Mouse (Mus musculus) frontal cortex, adult (tissue): ENCODE results near the gene Cct8.

ENCODE experiments used
- ATAC-seq: cut with Nextera tagmentation; 2 replicates; pipeline ENCODE4 v1.9.2; 2017; ENCODE audit warnings: mild to moderate bottlenecking, moderate library complexity, mixed read lengths; ENCODE audit not compliant: low TSS enrichment

The Cct8 gene

DNA sequence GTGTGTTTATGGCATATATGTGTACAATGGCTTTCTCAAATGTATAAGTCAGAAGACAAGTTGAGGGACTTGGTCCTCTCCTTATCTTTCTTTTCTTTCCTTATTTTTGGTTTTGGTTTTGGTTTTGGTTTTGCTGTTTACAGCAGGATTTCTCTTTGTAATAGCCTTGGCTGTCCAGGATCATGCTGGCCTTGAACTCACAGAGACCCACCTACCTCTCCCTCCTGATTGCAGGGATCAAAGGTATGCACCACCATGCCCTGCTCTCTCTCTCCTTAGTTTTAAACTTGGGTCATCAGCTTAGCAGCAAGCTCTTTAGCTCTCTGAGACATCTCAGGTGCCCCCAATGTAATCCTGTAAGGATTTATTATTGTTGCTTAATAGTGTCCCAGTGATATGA, 50.6 kb downstream of the Cct8 start:
- no peak for ATAC-seq

DNA sequence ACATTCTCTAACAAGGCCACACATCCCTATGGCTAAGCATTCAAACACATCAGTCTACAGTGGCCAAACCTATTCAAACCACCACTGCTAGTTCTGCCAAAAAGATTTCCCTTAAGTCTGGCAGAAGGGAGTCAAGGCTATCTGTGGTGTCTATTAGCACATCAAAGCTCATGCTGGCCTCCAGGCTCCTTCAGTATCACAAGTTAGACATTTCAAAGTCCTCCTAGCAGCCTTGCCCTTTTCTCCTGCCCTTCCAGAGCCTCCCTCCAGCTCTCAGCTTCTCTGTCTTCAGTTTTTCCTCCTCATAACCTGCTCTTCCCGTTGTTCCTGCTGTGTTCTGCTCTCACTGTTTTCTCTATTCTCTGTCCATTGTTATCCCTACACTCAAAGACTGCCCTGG, 51.6 kb downstream of the Cct8 start:
- ATAC-seq, result no peak

DNA sequence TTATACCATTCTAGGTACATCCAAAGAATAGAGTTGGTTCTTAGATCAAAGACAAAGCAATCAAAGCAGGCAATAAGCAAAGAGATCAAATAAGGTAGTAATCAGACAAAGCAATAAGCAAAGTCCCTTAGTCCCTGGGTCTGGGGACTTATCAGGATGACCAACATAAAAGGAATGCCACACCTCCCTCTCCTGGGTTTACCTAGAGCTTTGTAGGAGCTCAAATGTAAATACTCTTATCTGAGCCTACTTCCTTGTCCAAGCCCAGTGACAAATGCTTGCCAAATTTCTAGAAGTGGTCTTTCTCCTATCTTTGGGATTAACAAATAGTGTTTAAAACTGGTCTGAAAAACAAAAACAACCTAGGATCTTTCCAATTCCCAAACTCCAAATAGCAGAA, 52.4 kb downstream of the Cct8 start:
- ATAC-seq, result no peak

DNA sequence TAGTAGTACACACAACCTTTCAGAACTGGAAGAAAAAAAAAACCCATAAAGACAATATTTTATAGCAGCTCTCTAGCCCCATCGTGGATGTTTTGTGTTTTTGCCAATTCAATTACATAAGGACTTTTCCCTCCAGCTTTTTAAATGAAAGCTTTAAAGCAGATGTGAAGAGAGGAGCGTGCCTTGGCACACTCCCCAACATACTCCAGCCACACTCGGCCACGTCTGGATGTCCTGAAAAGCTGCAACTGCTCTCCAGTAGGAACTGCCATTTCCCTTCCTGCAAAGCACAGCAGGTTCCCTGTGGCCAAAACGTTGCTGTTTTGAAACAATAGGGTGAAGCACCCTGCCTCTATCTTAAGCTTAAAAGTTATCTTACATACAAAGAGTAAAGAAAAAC, 53.4 kb downstream of the Cct8 start:
- ATAC-seq, result no peak

DNA sequence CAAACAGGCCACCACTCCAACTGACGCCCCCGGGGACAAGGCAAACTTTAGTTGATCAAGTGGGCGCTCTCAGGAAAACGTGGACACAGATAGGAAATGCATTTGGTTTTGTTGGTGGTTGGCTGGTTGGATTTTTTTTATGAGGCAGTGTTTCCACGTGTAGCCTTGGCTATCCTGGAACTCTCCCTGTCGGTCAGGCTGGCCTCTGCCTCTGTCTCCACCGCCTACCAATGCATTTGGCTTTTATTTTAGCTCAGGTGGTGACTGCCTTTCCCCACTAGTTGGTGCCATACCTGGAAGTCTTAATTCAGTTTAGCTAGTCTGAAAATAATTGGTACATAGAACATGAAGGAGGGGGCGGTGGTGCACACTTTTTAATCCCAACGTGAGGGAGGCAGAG, 54.6 kb downstream of the Cct8 start:
- ATAC-seq, result peak; percentile 32

DNA sequence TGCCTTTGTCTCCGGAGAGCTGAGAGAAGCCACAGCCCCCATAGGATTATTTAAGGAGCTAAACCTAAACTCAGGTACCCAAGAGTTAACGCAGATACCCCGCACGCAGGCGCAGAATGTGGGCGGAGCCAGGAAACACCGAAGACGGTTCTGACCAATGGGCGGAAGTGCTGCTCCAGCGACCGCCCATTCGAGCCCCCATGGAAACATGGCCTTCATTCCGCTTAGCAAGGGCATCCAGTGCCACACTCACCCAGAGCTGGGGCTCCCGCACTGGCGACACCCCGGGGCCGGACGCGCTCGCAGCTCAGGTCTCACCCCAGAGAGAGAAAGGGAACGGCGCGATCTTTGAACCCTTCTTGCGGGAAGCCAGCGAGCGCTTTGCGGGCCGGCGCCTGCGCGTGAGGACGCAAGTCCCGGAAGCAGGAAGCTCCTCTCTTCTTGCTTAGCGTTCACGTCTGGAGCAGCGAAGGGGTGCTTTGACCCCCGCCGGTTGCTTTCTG, 55.4 kb downstream of the Cct8 start, which contains the start of gene Rwdd2b:
Rwdd2b (minus strand) TSS at position 390 of the 503 bp plus-strand sequence.
- peak; percentile 98 for ATAC-seq

DNA sequence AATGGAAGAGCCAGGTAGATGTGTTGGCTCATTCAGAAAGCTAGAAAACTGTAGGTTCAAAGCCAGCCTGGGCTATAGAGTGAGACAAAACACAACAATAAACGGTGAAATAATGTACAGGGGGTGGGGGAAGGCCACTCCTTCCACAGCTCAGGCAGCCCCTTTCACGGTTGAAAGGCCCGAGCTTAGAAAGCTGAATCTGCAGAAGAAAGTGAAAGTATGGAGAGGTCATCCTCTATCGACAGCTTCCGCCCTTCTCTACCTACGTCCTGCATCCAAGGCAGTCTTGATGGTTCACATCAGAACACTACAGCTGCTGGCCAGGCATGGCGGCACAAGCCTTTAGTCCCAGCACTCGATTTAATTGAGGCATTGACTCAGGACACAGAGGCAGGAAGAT, 57.0 kb downstream of the Cct8 start:
- no peak for ATAC-seq

DNA sequence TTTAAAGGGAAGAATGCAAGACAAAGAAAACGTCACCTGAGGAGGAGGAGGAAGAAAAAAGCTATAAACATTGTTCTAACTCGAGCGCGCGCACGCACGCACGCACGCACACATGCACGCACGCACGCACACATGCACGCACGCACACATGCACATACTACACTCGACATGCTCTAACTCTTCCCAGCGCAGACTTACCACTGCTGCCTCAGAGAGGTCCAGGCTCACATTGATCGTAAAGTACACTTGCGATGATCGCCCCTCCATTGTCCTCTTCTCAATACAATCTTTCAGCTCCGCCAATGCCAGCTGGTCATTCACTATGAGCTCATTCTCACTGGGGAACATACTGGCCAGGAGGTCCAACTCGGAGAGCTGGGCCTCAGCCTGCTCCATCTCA, 58.6 kb downstream of the Cct8 start:
- ATAC-seq, result no peak

DNA sequence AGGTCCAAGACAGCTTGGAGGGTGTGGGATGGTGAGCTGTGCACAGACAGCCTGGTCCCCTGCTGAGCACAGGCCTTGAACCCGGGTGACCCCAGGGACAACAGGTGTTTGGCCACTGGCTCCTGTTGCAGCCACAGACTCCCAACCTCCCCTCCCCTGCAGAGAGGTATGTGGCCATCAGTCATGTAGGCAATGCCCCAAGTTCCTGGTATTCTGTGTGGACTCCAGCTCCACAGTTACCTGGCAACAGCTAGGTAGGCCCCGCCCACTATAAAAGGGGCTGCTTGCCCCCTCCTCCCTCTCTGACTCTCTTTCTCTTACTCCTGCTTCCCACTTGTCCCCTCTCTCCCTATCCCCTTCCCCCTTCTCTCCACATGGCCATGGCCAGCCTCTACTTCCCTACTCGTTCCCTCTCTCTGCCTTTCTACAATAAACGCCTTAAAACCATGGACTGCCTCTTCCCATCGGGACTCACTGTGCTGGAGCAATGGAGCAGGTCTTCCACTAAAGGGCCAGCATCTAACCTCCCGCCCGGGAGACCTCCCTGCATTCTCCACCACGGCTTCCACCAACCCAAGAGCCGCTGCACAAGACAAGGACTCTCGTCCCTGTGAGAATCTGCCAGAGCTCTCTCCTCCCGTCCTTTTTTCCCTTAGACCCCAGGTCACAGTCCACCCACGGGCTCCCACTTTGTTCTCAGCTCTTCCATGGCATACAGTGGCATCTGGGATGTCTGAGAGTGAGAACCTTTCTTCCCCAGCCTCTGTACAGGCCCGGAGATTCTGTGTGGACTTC, 60.1 kb downstream of the Cct8 start:
- no peak for ATAC-seq

DNA sequence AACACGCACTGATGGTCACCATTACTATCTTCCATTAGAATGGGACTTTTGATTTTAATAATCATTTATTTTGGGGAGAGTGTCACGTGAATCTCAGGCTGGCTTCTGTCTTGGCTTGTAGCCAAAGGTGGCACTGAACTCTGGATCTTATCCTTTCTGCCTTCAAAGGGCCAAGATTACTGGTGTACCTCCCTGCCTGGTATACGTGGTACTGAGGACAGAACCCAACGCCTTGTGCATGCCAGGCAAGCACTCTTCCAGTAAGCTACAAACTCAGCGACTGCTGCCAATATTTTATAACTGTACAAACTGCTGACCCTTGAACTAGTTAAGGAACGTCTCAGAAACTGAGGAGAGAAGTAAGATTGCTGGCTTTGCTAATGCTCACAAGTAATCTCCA, 60.7 kb downstream of the Cct8 start:
- ATAC-seq, result no peak

DNA sequence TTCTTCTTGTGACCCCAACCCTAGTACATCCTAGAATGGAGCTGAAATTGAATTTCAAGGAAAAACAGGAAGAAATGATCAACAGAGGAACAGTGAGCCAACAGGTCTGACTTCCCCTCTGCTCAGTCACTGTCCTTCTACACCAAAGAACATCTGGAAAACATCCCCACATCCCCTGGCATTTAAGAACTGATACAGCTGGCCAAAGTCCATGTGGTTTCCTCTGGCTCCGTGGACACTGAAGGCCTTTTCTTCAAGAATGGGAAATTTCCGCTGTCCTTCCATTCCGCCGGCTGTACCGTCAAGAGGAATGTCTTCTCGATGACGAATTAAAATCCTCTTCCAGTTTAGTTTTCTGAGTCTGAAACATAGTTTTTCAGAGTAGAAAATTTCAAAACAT, 61.4 kb downstream of the Cct8 start:
- no peak for ATAC-seq
